Mouse (Mus musculus) hematopoietic stem cell, adult 5-6 weeks (primary cell): ENCODE measurements around the gene 2310039H08Rik. TPM values are rescaled to one million over a fixed set of nuclear protein-coding genes. Genes with fewer than 3 reads are reported as not detected.
"Not testable (repeated sequence)": the region's sequence is repeated elsewhere in the genome, so short reads cannot be mapped to it uniquely, and the experiment has no call there.

Experiments
- ATAC-seq, 2 experiments: fragments of 125-278 bp in 1 of 2; replicated peaks in 1 of 2; 2 replicates each; pipeline ENCODE4 v1.8.0; 2016 to 2017; ENCODE audit warnings: inconsistent platforms in 2 of 2, mild to moderate bottlenecking in 2 of 2, moderate number of reproducible peaks in 2 of 2, low read depth in 1 of 2, moderate TSS enrichment in 1 of 2; ENCODE audit not compliant: low FRiP score in 2 of 2, poor library complexity in 2 of 2, severe bottlenecking in 2 of 2, insufficient read depth in 1 of 2, low TSS enrichment in 1 of 2
- total RNA-seq: library from RNA; stranded (forward); fragments of 172-1452, 232-1000 nt; gene quantifications from 2 replicates; pipeline ENCODE4 v1.2.3, GENCODE M21; 2017

2310039H08Rik gene
- total RNA-seq, 1 experiment from 2014 or later, result 8.1 TPM

- no peak for ATAC-seq
Observed at GRCm38 (mm10) chr17:46786952-46787351, 14.5 kb downstream of the 2310039H08Rik start.

GRCm38 (mm10) chr17:46787974-46788373 is 15.5 kb downstream of the 2310039H08Rik start:
- not testable (repeated sequence) for ATAC-seq

GRCm38 (mm10) chr17:46792963-46793362 is 20.5 kb downstream of the 2310039H08Rik start:
- no peak for ATAC-seq

GRCm38 (mm10) chr17:46796743-46797142 is 24.3 kb downstream of the 2310039H08Rik start:
- no peak for ATAC-seq

- no peak for ATAC-seq
Observed at GRCm38 (mm10) chr17:46797386-46797785, 25.0 kb downstream of the 2310039H08Rik start.

- ATAC-seq, result peak in 1 of 2 experiments; percentile 48; a peak in 2 of 4 replicates
Observed at GRCm38 (mm10) chr17:46799680-46800079, 27.2 kb downstream of the 2310039H08Rik start.

GRCm38 (mm10) chr17:46801761-46802160 is 29.3 kb downstream of the 2310039H08Rik start:
- no peak for ATAC-seq

- ATAC-seq, result no peak
Observed at GRCm38 (mm10) chr17:46808376-46808775, 35.9 kb downstream of the 2310039H08Rik start.

- ATAC-seq, result no peak
Observed at GRCm38 (mm10) chr17:46809131-46809830, 36.8 kb downstream of the 2310039H08Rik start.

GRCm38 (mm10) chr17:46810672-46811071 is 38.2 kb downstream of the 2310039H08Rik start:
- ATAC-seq, result no peak

- no peak for ATAC-seq
Observed at GRCm38 (mm10) chr17:46812442-46812841, 40.0 kb downstream of the 2310039H08Rik start.

GRCm38 (mm10) chr17:46813637-46814036 is 41.2 kb downstream of the 2310039H08Rik start:
- ATAC-seq, result no peak

GRCm38 (mm10) chr17:46814497-46814896 is 42.1 kb downstream of the 2310039H08Rik start:
- no peak for ATAC-seq

- ATAC-seq, result no peak
Observed at GRCm38 (mm10) chr17:46816306-46816705, 43.9 kb downstream of the 2310039H08Rik start.

GRCm38 (mm10) chr17:46817734-46818158 is 45.3 kb downstream of the 2310039H08Rik start:
- ATAC-seq, result peak in 1 of 2 experiments; percentile 29; a peak in 1 of 4 replicates

GRCm38 (mm10) chr17:46820628-46821027 is 48.2 kb downstream of the 2310039H08Rik start:
- ATAC-seq, result no peak
